ENCODE assay signal across 1 mouse cellular context in the genomic region with DNA sequence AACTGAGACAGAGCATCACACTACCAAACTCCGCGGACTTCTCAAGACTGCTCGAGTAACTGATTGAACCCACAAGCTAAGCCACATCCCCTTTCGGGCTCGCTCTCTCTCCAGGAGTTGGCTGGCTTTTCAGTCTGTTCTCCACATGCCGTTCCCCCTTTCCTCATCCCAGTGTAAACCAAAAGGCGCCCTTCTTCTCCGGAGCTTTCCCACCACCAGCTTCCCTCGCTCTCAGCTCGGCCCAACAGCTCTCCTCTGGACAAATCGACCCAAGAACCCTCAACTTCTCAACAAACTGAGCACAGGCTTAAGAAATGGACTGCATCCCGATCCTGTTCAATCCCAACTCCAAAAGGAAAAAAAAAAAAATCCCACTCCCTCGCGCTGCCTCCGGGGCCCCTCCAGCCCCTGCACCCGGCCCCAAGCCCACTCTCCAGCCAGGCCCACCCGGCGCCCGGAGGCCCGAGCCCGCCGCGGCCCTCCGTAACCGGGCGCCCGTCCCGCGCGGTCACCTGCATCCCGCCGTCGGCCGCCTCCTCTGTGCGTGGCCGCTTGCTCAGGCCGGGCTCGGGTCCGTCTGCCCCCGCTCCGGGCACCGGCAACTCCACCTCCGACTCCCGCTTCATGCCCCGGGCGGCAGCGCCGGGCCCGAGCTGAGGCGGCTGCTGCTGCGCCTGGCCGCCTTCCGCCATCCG.
TF ChIP-seq lines count a peak whose summit lies in the region.

No protein-coding gene starts in this region.

TF ChIP-seq in CH12.LX, 34 proteins besides CTCF, POLR2A, EP300 and RAD21 (continued from another document):
- TF ChIP-seq JUN (IDR thresholded peaks at IDR 0.05; ENCODE audit: insufficient read depth, low read depth, low read length), result no peak
- TF ChIP-seq ETS1 (conservative IDR thresholded peaks at IDR 0.05; ENCODE audit: low read depth, low read length), result no peak
- no peak for TF ChIP-seq ZMIZ1 (IDR thresholded peaks at IDR 0.05; ENCODE audit: low read depth, low read length)
